Comparison of ENCODE assay signal across 10 mouse cellular contexts in genomic region chr16:49906940-49907339, GRCm38 (mm10).
"Had no signal": no experiment of that assay in that cellular context is flagged by ENCODE, and none has a peak within 500 bp of the region (broad histone marks: within the 10 kb centered on the region; RNA-seq: fewer than 3 reads in every experiment).

No protein-coding gene starts in this region.

- H3K9me3 ChIP-seq: limb, embryonic 15.5 days; midbrain, embryonic 15.5 days; neural tube, embryonic 12.5 days; stomach, embryonic 15.5 days had no signal

- H3K36me3 ChIP-seq: neural tube, embryonic 12.5 days; stomach, embryonic 15.5 days had no signal

- H3K4me3 ChIP-seq: left cerebral cortex, adult 2 months; limb, embryonic 15.5 days; midbrain, embryonic 15.5 days; neural tube, embryonic 12.5 days; stomach, embryonic 15.5 days had no signal

- DNase-seq: kidney, adult 11 months; thymus, adult 2 months; thymus, postnatal 25 days had no signal

- H3K4me1 ChIP-seq: midbrain, embryonic 15.5 days; neural tube, embryonic 12.5 days; stomach, embryonic 15.5 days had no signal

- H3K27ac ChIP-seq: left cerebral cortex, adult 2 months; midbrain, embryonic 15.5 days; neural tube, embryonic 12.5 days had no signal

- H3K9ac ChIP-seq: limb, embryonic 15.5 days; lung, embryonic 14.5 days; midbrain, embryonic 15.5 days; neural tube, embryonic 12.5 days; stomach, embryonic 15.5 days had no signal

- H3K27me3 ChIP-seq: limb, embryonic 15.5 days; midbrain, embryonic 15.5 days; neural tube, embryonic 12.5 days; stomach, embryonic 15.5 days had no signal

- H3K4me2 ChIP-seq: limb, embryonic 15.5 days; lung, embryonic 14.5 days; midbrain, embryonic 11.5 days; midbrain, embryonic 15.5 days; neural tube, embryonic 12.5 days; stomach, embryonic 15.5 days had no signal
